Mouse (Mus musculus): Measurements from ENCODE around the gene Myo15.
"Not testable (repeated sequence)": the region's sequence is repeated elsewhere in the genome, so short reads cannot be mapped to it uniquely, and the experiment has no call there.

Gene Myo15

GRCm38 (mm10) chr11:60548112-60548511 lies 79.0 kb downstream of the Myo15 start:
- DNase-seq (ENCODE audit: low spot score in 2 of 2), result no peak

GRCm38 (mm10) chr11:60553091-60553490 lies 84.0 kb downstream of the Myo15 start:
- no peak for DNase-seq (ENCODE audit: low spot score in 2 of 2)

GRCm38 (mm10) chr11:60557675-60558074 lies 88.5 kb downstream of the Myo15 start:
- DNase-seq (ENCODE audit: low spot score in 2 of 2), result peak in 1 of 2 experiments; percentile 0

GRCm38 (mm10) chr11:60559342-60559741 lies 90.2 kb downstream of the Myo15 start:
- DNase-seq (ENCODE audit: low spot score in 2 of 2), result peak; percentile 25 to 32

GRCm38 (mm10) chr11:60574006-60574405 lies 104.9 kb downstream of the Myo15 start:
- DNase-seq (ENCODE audit: low spot score in 2 of 2), result not testable (repeated sequence)

All from spleen, postnatal 36 days (tissue).